Mouse (Mus musculus) layer of hippocampus, postnatal 36 days (tissue): ENCODE results near the gene Rpia. TPM values are rescaled to one million over a fixed set of nuclear protein-coding genes. Genes with fewer than 3 reads are reported as not detected.

ENCODE experiments used
- DNase-seq, 2 experiments: peaks; one replicate each; pipeline ENCODE4 v3.0.0; 2022
- total RNA-seq, 2 experiments: library from RNA; stranded (reverse); gene quantifications; 2 replicates each; pipeline ENCODE4 v1.2.3; 2021

The Rpia gene
- total RNA-seq, 2 experiments from 2014 or later, result 11.7 to 13.0 TPM

GRCm38 (mm10) chr6:70804632-70805031 is 12.6 kb upstream of the Rpia start:
- DNase-seq, result peak in 1 of 2 experiments; percentile 10

DNA sequence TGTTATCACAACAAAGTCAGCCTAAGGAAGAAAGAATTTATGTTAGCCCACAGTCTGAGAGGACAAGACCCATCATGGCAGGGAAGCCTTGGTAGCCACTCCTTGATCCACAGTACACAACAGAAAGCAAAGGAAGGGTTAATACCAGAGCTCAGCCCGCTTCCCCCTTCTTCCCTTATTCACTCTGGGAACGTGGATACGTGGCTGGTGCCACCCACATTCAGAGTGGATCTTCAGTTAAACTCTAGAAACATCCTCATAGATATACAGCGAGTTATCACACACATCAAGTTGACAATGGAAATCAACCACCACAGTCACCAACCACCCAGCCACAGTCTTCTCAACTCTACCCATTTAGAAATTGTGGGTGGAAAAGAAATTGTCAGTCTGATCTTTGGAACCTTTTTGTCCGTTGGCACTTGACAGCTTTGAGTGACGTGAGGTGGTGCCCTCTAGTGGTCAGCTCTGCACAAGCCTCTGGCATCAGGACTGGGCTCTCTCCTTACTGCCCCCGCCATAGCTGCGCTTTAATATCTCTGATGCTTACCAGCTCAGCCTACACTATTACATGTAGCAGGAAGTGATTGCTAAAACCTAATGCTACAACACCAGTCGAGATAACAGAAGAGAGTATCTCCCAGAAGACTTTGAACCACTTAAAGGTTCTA is 5.7 kb upstream of the Rpia start:
- DNase-seq, result peak; percentile 20 to 45

DNA sequence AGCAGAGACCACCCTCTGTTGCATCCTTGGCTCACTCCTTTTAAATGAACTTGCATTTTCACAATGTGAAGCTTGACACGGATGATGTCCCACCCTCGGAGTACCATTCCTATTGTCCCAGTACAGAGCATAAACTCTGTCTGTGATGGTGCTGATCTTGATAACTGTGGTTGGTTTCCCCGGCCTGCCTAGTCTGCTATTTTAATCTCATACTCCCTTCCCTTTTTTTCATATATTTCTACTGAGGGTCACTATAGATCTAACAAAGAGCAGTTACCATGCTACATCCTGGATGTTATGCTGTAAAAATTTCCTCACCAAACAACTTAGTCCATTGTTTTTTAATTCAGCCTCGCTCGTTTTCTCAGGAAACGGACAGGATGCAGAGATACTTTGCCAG is 4.9 kb upstream of the Rpia start:
- DNase-seq, result no peak

DNA sequence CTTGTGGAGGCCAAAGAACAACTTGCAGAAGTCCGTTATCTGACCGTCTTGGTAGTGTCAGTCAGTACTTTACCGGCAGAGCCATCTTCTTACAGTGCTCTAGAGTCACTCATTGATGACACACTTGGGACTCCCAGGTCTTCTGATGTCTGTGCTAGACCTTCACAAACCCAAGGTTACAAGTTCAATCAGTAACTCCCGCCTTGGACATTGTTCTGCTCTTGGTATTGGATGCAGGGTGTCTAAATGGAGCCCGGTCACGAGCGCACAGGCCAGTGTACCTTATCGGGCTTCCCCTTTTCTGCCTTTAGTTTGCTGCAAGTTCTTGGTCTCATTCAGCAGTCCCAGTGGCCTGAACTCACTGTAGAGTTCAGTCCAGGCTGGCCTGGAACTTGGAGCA is 612 bp upstream of the Rpia start:
- no peak for DNase-seq

DNA sequence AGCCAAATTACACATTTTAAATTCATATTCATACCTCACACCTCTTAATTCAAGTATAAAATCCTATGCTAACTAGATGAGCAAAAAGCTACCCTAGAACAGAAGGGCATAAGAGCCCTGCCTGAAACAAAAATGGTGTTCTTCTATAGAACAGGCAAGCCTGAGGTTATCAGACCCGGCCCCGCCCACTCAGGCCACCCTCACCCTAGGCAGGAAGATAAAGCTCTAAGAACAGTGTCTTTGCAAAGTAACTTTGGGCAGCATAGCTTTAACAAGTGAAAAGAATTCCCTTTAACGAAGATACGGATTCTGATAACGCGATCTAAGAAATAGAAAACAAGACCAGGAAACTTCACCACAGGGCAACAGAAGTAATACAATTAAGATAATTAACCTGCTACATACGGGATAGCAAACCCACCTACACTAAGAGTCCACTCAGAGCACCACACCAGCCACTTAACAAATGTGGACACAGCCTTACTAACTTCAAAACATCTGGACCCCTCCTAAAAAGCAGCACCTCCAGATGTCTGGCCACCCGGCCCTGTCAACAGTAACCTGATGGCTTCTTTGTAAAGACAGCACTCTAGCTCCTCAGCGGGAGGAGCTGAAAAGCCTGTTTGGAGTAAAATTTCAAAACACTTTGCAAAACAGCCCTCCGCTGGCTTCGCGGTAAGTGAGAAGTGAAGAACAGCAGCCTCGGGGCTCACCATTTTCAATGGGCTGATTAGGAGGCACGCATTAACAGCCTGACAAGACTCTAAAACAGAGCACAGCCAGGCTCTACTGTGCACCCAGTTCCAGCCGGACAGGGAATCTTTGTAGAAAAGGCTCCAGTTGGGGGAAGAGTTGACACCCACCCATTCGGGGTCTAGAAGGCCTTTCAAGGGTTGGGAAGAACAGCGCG is 925 bp downstream of the Rpia start:
- DNase-seq, result no peak

GRCm38 (mm10) chr6:70790034-70790650 is 1.9 kb downstream of the Rpia start:
- DNase-seq, result no peak

DNA sequence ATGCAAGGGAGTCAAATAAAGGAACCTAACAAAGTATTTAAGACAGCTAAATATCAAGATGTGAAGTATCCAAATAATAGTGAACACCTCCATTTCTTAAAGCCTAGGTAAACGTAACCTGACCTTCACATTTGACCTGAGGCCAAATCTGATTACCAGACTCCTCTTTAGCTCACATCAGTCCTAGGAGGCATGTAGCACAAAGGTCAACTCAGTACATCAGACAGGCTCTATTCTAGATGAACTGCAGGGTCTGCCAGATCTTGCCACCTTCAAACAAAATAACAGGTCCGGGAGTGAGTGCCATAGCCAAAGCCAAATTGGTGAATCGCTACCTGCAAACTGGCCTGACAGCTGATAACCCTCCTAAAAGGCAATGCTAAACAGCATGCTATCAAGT is 2.9 kb downstream of the Rpia start:
- no peak for DNase-seq

- no peak for DNase-seq
Observed at GRCm38 (mm10) chr6:70787524-70787923, 4.5 kb downstream of the Rpia start.

DNA sequence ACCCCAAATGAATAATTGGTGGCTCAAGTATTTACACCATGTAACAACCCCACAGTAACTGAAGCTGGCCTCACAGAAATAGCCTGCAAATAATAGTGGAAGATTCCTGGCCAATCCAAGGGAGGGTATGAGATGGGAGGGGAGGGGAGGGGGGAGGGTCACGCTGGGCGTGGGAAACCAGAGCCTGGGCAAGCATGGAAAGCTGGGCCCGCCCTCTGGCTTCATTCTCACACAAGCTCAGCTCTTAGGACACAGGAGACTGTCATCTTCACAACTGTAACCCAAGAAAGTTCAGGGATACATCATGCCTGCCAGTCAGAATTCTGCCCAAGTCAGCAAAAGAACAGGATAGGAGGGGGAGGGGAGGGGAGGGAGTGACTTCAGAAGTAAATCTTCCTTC is 6.2 kb downstream of the Rpia start:
- no peak for DNase-seq

DNA sequence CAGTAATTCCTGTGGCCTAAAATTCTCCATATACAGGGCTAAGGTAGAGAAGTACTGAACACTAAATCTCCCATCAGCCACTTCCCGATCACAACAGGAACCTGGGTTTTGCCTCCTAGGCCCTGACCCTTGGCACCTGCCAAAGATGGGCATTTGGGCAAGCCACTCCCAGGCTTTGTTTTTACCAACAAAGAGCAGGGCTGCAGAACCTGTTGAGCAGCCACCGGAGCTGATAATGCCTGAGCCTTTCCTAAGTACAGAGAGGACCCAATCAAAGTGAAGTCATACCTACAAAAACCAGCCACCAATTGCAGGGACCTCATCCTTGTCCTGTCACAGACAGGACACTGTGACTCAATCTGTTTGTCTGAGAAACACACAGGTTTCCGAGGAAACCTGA is 7.2 kb downstream of the Rpia start:
- no peak for DNase-seq

GRCm38 (mm10) chr6:70781336-70781735 is 10.7 kb downstream of the Rpia start:
- DNase-seq, result no peak

DNA sequence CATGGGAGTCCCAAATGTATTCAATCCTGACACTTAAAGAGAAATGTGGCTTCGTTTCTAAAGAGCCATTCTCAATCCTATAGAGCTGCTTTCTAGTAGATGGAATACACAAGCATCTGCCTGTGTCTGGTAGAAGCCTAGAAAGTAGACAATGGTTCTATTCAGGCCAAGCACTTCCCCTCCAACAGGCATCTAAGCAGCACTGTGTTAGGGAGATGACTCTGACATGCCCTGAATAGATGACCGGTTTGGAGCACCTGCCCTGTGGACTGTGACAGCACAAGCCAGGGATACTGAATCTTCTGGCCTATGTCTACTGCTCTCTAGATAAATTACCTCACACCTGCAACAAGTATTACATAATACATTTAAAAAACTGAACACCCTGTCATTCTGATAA is 17.7 kb downstream of the Rpia start:
- DNase-seq, result no peak

DNA sequence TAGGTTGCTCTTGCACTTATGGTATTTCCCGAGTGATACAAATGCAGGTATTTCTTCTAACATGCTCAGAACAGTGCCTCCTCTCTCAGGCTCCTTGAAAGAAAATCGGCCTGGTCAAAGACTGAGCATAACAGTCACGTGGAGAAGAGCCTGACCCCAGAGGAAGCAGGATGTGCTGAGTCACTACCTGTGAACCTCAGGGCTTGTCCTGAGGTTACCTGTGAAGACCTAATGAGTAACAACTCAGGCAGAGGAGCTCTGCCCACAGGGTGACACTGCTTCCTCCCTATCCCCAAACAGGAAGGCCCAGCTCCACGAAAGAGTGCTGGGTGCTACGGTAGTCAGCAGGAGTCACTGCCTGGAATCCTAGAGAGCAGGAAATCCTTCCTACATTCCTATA is 18.3 kb downstream of the Rpia start:
- no peak for DNase-seq

DNA sequence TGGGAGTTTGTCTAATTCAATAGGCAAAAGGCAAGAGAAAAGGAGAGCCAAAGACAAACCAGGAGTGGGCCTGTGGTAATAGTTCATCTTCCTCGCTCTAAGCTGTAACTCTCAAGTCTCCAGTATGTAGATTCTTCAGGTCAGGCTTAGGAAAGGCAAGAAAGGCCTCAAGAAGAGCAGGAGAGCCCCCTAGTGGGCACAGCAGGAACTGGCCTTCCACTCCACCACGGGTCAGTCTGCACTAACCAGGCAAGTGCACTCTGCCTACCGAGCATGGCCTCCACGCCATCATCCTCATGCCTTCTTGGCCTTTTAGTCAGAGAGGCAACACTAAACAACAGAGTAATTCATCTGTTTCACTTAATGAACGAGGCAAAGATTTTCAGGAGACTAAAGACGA is 23.3 kb downstream of the Rpia start:
- peak; percentile 62 to 82 for DNase-seq

DNA sequence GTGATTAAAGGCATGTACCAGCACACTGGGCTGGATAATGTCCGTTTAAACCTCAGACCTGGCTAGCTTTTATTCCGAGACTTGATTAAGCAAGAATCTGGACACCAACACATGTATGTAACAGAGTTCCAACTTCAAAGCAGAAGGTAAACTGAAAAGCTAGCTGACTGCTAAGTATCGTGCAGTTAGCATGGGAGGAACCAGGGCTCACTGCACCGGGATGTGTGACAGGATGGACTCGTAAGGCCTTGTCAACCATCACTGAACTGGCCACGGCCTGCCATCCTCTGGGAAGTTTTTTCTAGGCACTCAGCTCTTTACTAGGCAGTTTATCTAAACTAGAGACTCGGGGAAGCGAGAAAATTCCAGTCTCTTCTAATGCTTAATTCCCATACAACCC is 27.0 kb downstream of the Rpia start:
- DNase-seq, result no peak

DNA sequence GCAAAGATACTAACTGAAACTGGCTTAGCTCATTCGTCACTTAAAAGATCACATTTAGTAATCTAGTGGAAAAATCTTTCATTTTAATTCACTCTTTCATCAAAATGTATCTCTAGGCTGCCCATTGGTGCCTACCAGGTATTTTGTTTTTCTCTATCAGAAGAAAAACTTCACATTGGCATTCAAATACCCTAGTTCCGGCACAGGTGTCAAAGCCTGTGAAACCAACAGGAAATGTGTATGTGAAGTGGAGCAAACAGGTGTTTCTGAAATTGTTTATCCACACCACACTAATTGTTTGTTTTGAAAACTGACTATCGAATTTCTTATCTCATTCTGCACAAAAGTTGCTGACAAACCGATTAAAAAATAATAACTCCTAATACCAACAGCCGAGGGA is 27.5 kb downstream of the Rpia start:
- no peak for DNase-seq

DNA sequence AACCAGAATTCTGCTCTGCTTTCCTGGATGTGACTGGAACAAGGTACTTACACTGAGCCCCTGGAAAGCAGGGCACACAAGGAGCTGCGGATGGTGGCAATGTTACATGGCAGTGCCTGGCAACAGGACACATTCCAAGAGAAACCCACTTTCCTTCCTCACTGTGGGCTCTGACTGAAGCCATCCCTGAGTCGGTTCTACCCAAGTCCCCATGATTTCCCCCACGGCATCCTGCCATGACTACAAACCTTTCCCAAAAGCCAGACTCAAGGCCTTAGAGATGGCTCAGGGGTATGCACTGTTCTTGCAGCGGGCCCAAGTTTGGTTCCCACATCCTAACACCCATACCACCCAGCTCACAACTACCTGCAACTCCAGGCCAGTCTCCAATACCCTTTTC is 28.2 kb downstream of the Rpia start:
- no peak for DNase-seq

DNA sequence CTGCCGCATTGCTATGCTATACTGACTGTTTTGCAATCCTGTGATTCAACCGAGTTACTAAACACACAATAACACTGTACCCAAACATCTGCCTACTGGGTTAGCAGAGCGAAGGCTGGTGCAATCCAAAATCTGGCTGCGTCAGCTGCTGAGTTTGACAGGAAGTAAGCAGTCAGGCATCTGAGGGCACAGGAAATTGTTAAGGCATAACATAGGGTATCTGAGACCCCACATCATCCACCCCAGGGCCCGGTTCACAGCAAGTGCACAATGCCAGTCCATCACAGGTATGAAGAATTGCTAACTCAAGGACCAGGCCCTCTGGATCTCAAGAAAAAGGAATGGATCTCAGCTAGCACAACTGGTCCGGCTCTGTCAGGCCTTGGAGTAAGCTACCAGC is 29.4 kb downstream of the Rpia start:
- no peak for DNase-seq

- no peak for DNase-seq
Observed at GRCm38 (mm10) chr6:70760951-70761350, 31.1 kb downstream of the Rpia start.

- no peak for DNase-seq
Observed at GRCm38 (mm10) chr6:70754833-70755232, 37.2 kb downstream of the Rpia start.

GRCm38 (mm10) chr6:70752351-70752750 is 39.7 kb downstream of the Rpia start:
- DNase-seq, result peak in 1 of 2 experiments; percentile 13

DNA sequence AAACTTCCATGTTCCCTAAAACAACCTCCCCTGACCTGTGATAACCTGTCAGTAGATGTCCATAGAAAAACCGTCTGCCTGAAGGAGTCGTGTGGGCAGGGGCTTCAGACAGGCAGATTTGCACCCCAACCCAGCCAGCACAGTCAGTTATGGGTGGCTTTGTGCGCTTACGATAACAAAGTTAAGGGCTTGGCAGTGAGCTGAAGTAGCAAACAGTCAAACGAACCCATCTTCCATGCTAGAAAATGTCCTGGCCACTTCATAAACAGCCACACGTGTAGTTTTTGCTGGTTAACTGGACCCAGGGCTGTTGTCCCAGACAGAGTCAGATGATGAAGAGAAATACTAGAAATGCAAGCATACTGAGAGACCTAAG is 40.1 kb downstream of the Rpia start:
- DNase-seq, result no peak

GRCm38 (mm10) chr6:70751251-70751897 is 40.7 kb downstream of the Rpia start:
- DNase-seq, result no peak
